Mouse (Mus musculus) heart, embryonic 16.5 days (tissue): ENCODE measurements around the gene Samm50. TPM values are rescaled to one million over a fixed set of nuclear protein-coding genes. Genes with fewer than 3 reads are reported as not detected.

Experiments used
- microRNA-seq: library from miRNA; unstranded; fragments of <30 nt; microRNA quantifications from one replicate; pipeline ENCODE4, GENCODE M21; 2017
- polyA plus RNA-seq: library from polyadenylated mRNA; unstranded; fragments of >200 nt; fragmentation: Nextera tagmentation; extraction: Ambion mirVana; gene quantifications from 2 replicates; pipeline ENCODE4 v1.2.1, GENCODE M21; 2015

The Samm50 gene
- polyA plus RNA-seq, 1 experiment from 2014 or later = 159 TPM

Small RNA genes lying within 50 kb of the gene (microRNA-seq; reads per million reads assigned to microRNA genes)
- not detected for gene Mir6392

Other genes starting within 250 kb of the Samm50 start
- gene Efcab6, start 126.9 kb upstream of the Samm50 start, polyA plus RNA-seq = 0.30 and 0.39 TPM in 2 replicates
- 0.42 and 0.72 TPM in 2 replicates for gene Sult4a1, start 86.5 kb upstream of the Samm50 start, polyA plus RNA-seq
- not detected in 2 replicates for gene Pnpla5, start 69.1 kb upstream of the Samm50 start, polyA plus RNA-seq
- 0.51 and 0.71 TPM in 2 replicates for gene Pnpla3, start 24.4 kb upstream of the Samm50 start, polyA plus RNA-seq
- 13.2 and 15.5 TPM in 2 replicates for gene Parvb, start 39.8 kb downstream of the Samm50 start, polyA plus RNA-seq
- 8.3 and 21.6 TPM in 2 replicates for gene Parvg, start 131.8 kb downstream of the Samm50 start, polyA plus RNA-seq